Mouse (Mus musculus) olfactory bulb, adult 2 months (tissue): ENCODE data around the gene Tbcel. TPM values are rescaled to one million over a fixed set of nuclear protein-coding genes. Genes with fewer than 3 reads are reported as not detected.

Experiments
- H3K27ac ChIP-seq: fragments of 200-500 bp; 2 replicates; pipeline ENCODE4 v1.5.1; 2012; ENCODE audit warnings: low read depth, low read length; ENCODE audit not compliant: insufficient read depth
- H3K4me1 ChIP-seq: fragments of 200-500 bp; 2 replicates; pipeline ENCODE4 v1.6.1; 2012; ENCODE audit warnings: low read length; ENCODE audit not compliant: control insufficient read depth, insufficient read depth
- H3K4me3 ChIP-seq: fragments of 200-500 bp; 2 replicates; pipeline ENCODE4 v1.5.1; 2012; ENCODE audit warnings: mild to moderate bottlenecking, low read depth, low read length, moderate library complexity; ENCODE audit not compliant: insufficient read depth
- CTCF ChIP-seq: fragments of 200-500 bp; IDR thresholded peaks from 2 replicates; pipeline ENCODE4 v1.5.1; 2012; ENCODE audit warnings: low read depth, mild to moderate bottlenecking, low read length, moderate library complexity; ENCODE audit not compliant: insufficient read depth
- POLR2A ChIP-seq: fragments of 200-500 bp; IDR thresholded peaks from 2 replicates; pipeline ENCODE4 v1.6.1; 2012; ENCODE audit warnings: mild to moderate bottlenecking, low read depth, low read length, moderate library complexity; ENCODE audit not compliant: insufficient read depth
- WGBS: fragments of 180-500 bp; shearing (Covaris S2); methylation state at CpG from one replicate; pipeline ENCODE4 v1.1.7; 2018; 5-methylcytosine and 5-hydroxymethylcytosine counted together
- polyA plus RNA-seq: library from polyadenylated mRNA; stranded (reverse); fragments of >200 nt; gene quantifications from 2 replicates; pipeline ENCODE4 v1.2.4, GENCODE M21; 2012; ENCODE audit warnings: low replicate concordance; ENCODE audit not compliant: missing spikeins, insufficient read depth, insufficient read length

Tbcel gene
- polyA plus RNA-seq, 1 experiment: not detected

DNA sequence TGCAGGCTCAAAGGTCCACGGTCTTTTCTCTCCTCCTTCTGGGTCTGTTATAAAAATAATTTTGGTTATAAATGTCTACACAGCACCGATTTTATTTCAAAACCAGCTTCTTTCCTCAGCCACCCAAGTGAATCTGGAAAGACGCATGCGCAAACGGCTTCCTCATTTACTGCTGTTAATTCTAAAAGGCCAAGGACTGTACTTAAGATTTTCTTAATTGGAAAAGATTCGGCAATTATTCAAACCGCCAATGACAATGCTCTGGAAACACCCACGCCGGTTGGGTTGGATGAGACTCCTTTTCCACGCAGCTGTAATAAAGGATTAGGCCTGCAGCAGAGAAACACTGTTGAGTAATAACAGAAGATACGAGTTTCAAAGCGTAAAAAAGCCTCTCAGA lies 94.3 kb downstream of the Tbcel start:
- WGBS: 26% methylated on average over 12 of the region's 12 CpGs
- H3K27ac ChIP-seq: no peak overlapping the region
- TF ChIP-seq POLR2A: no peak
- TF ChIP-seq CTCF: no peak

DNA sequence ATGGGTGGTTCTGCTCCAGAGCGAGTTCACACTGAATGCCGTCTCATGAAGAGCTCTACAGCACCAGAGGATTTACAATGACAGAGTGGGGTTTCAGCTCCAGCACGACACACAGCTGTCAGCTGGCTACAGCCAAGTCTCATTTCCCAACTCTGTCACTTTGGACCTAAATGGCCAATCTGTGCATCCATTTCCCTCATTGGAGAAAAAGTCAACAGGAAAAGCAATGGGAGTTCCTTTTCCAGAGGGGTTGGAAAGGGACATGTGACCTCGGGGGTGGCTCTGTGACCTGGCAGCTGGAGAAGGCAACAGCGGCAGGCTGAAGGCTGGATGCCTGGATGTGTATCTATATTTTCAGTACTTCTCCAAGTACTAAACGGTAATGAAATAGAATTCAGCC lies 96.3 kb downstream of the Tbcel start:
- TF ChIP-seq POLR2A (no peak), CTCF (no peak)
- H3K27ac ChIP-seq: no peak overlapping the region
- WGBS: 93% methylated on average over 6 of the region's 6 CpGs
- H3K4me3 ChIP-seq: no peak overlapping the region
- peaks cover 14% of the 10 kb centered on the region for H3K4me1 ChIP-seq

More for the DNA sequence above, 94.3 kb downstream of the Tbcel start:
- Histone ChIP-seq H3K4me3 (no peak overlapping the region), H3K4me1 (peaks cover 14% of the 10 kb centered on the region)

GRCm38 (mm10) chr9:42405736-42406135 lies 101.9 kb downstream of the Tbcel start:
- Histone ChIP-seq H3K27ac (no peak overlapping the region), H3K4me1 (no peaks in the 10 kb centered on the region), H3K4me3 (no peak overlapping the region)
- TF ChIP-seq CTCF (no peak), POLR2A (no peak)
- 90% methylated on average over 4 of the region's 4 CpGs for WGBS

GRCm38 (mm10) chr9:42401486-42401885 lies 106.1 kb downstream of the Tbcel start:
- Histone ChIP-seq H3K27ac (no peak overlapping the region), H3K4me3 (no peak overlapping the region), H3K4me1 (no peaks in the 10 kb centered on the region)
- TF ChIP-seq POLR2A (no peak), CTCF (no peak)
- WGBS: 74% methylated on average over 6 of the region's 6 CpGs

DNA sequence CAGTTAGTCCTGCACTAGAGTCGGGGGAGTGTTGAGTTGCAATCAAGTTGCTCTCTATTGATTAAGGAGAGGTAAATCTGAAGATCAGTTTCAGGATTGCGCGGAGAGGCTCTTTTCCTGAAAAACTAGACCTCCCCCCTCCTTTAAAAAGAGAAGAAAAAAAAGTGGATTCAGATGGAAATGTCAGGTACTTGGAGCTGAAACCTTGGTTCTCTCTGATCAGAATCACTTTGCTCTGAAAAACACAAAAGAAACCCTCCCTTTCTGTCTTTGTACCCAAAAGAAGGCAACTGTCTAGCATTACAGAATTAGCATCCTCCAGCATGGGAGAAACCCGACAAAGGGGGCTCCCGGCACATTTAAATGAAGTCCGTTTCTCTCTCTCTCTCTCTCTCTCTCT lies 107.8 kb downstream of the Tbcel start, which contains the start of gene Tecta:
Gene Tecta (minus strand): TSS at position 101 of the 400 bp plus-strand sequence.
- 58% methylated on average over 6 of the region's 6 CpGs for WGBS
- H3K27ac ChIP-seq: no peak within 1 kb of the TSS
- no peaks in the 10 kb centered on the region for H3K4me1 ChIP-seq
- TF ChIP-seq POLR2A (no peak), CTCF (no peak)
- H3K4me3 ChIP-seq: no peak within 1 kb of the TSS

DNA sequence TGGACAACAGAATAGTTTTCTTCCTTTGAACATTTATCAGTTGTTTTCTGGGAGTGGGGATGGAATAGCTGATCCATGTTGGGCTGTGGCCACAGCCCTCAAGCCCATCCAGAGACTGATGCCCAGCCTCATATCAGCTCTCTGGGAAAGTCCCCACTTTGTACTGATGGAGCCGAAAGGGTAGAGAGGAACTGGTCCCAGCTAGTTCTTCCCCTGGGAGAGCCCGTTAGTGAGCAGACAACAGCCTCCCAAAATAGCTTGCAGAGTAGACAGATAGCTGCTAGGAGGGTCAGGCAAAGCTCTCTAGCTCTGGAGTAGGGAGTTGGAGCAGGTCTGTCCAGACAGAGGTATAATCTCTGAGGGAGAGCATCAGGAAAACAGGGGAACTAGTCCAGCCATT lies 111.5 kb downstream of the Tbcel start:
- no peaks in the 10 kb centered on the region for H3K4me1 ChIP-seq
- no peak overlapping the region for H3K4me3 ChIP-seq
- 80% methylated on average over 2 of the region's 2 CpGs for WGBS
- no peak for TF ChIP-seq CTCF
- TF ChIP-seq POLR2A: no peak
- no peak overlapping the region for H3K27ac ChIP-seq

DNA sequence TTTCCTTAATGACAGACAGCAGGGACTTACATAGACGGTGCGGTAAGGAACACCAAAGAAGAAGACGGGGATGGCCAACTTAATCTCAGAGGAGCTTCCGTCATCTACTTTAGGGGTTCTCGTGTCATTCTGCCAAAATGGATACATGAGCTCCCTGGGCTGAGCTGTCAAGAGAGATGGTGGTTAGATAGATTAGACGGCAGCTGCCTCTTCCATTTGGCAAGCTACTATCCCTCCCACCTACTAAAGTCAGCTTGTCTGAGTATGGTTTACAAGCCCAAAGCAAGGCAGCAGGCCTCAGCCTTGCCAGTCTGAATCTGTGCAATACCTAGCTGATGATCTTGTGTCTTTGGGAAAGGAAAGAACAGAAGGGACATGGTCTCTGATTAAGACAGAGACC lies 112.7 kb downstream of the Tbcel start:
- WGBS: 95% methylated on average over 6 of the region's 6 CpGs
- no peak overlapping the region for H3K4me3 ChIP-seq
- H3K27ac ChIP-seq: no peak overlapping the region
- H3K4me1 ChIP-seq: no peaks in the 10 kb centered on the region
- TF ChIP-seq POLR2A (no peak), CTCF (no peak)

DNA sequence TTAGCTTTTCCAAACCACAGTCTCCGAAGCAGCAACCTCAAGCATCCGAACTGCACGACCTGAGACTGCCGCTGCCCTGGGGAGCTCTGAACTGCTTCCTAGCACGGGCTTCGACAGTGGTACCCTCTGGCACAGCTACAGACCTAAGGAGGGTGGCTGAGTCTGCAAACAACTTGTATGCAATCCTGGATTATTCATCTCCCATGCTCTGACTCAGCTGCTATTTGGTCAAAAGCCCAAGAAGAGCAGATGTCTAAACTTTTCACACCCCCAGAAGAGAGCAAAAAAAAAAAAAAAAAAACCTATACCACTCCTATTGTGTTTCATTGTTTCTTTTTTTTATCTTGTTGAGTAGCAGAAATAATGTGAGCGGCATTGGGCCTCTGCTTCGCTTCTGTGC lies 113.3 kb downstream of the Tbcel start:
- WGBS: 88% methylated on average over 8 of the region's 8 CpGs
- Histone ChIP-seq H3K4me1 (no peaks in the 10 kb centered on the region), H3K27ac (no peak overlapping the region), H3K4me3 (no peak overlapping the region)
- TF ChIP-seq CTCF: no peak
- TF ChIP-seq POLR2A: no peak

- H3K27ac ChIP-seq: no peak overlapping the region
- no peak for TF ChIP-seq CTCF
- TF ChIP-seq POLR2A: no peak
- WGBS: 78% methylated on average over 6 of the region's 6 CpGs
These were observed 114.7 kb downstream of the Tbcel start for GRCm38 (mm10) chr9:42392927-42393326.

DNA sequence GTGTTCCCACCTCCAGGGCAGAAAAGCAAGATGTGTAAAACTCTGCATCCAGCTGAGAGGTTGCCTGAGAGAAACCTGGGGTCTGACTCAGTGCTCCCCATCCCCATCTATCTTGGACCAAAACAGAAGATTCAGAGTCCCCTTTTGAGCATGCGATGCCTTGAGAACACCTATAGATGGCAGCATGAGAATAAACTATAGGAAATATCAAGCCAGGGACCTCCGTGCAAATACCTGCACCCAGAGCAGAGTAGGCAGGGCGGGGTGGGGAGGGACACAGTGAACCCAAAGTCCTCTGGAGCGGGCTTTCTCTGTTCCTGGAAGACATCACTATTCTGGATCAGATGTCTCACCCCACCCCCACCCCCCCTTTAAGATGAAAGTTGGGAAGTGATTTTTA lies 119.1 kb downstream of the Tbcel start:
- WGBS: 56% methylated on average over 4 of the region's 4 CpGs
- Histone ChIP-seq H3K4me3 (no peak overlapping the region), H3K27ac (no peak overlapping the region), H3K4me1 (no peaks in the 10 kb centered on the region)
- TF ChIP-seq CTCF (no peak), POLR2A (no peak)

More at GRCm38 (mm10) chr9:42392927-42393326, 114.7 kb downstream of the Tbcel start:
- Histone ChIP-seq H3K4me3 (no peak overlapping the region), H3K4me1 (no peaks in the 10 kb centered on the region)
